Mouse (Mus musculus): ENCODE results near the gene Lmo2. TPM values are rescaled to one million over a fixed set of nuclear protein-coding genes. Genes with fewer than 3 reads are reported as not detected.

Lmo2 gene
- total and polyA plus RNA-seq, 3 experiments, result 43.3 to 108 (median 63.6) TPM

- no peaks in the 10 kb centered on the region for H3K79me2 ChIP-seq (replicated peaks; ENCODE audit: control insufficient read depth, extremely low read depth, insufficient read depth, poor library complexity, severe bottlenecking)
- dilution Hi-C loops (cut with MboI; ENCODE audit: extremely low pct_ligation_motif_present, extremely low pct_unique_long_range_greater_than_20kb, low sequenced_read_pairs), result no loop called here
- H3K4me3 ChIP-seq (replicated peaks in 1 of 3; ENCODE audit: low read depth in 2 of 3, low read length in 2 of 3, poor library complexity in 1 of 3), result no peak overlapping the region
- H3K27ac ChIP-seq (ENCODE audit: insufficient read depth, low read depth), result no peak overlapping the region
- H3K36me3 ChIP-seq (replicated peaks in 1 of 2; ENCODE audit: control insufficient read depth in 1 of 2, insufficient read depth in 1 of 2, low read length in 1 of 2), result no peaks in the 10 kb centered on the region
- no peaks in the 10 kb centered on the region for H3K27me3 ChIP-seq (replicated peaks)
- no peaks in the 10 kb centered on the region for H3K9me3 ChIP-seq (replicated peaks; ENCODE audit: low read length)
- no peak overlapping the region for H3K4me2 ChIP-seq (ENCODE audit: insufficient read depth, low read depth, poor library complexity, severe bottlenecking)
- TF ChIP-seq KAT2A (IDR thresholded peaks at IDR 0.05; ENCODE audit: insufficient replicate concordance, low read length) (no peak), CTCF (conservative IDR thresholded peaks at IDR 0.05 in 1 of 2, IDR thresholded peaks at IDR 0.05 in 1 of 2; ENCODE audit: low read depth in 2 of 2, low read length in 2 of 2) (peak in 1 of 2 experiments; percentile 9; a peak in 1 of 4 replicates)
- DNase-seq (ENCODE audit: extremely low read depth), result no peak
- in situ Hi-C loops (cut with MboI; ENCODE audit: low pct_ligation_motif_present, low pct_unique_long_range_greater_than_20kb, low sequenced_read_pairs), result no loop called here
- H3K4me1 ChIP-seq (ENCODE audit: control insufficient read depth in 1 of 2, insufficient read depth in 2 of 2), result peaks cover 17 to 50% of the 10 kb centered on the region in 2 experiments
- no peak overlapping the region for H3K9ac ChIP-seq (ENCODE audit: insufficient read depth, low read depth)
These were observed 41.7 kb upstream of the Lmo2 start for GRCm38 (mm10) chr2:103916069-103916468.

- DNase-seq (ENCODE audit: extremely low read depth), result peak; percentile 95
- Histone ChIP-seq H3K4me2 (ENCODE audit: insufficient read depth, low read depth, poor library complexity, severe bottlenecking) (peak overlapping the region; percentile 16; the same call in 1 of the 2 replicates), H3K79me2 (replicated peaks; ENCODE audit: control insufficient read depth, extremely low read depth, insufficient read depth, poor library complexity, severe bottlenecking) (no peaks in the 10 kb centered on the region), H3K4me3 (replicated peaks in 1 of 3; ENCODE audit: low read depth in 2 of 3, low read length in 2 of 3, poor library complexity in 1 of 3) (no peak overlapping the region), H3K27me3 (replicated peaks) (no peaks in the 10 kb centered on the region), H3K4me1 (ENCODE audit: control insufficient read depth in 1 of 2, insufficient read depth in 2 of 2) (peaks cover 20 to 57% of the 10 kb centered on the region in 2 experiments), H3K27ac (ENCODE audit: insufficient read depth, low read depth) (peak overlapping the region; percentile 70), H3K9ac (ENCODE audit: insufficient read depth, low read depth) (no peak overlapping the region), H3K9me3 (replicated peaks; ENCODE audit: low read length) (no peaks in the 10 kb centered on the region), H3K36me3 (replicated peaks in 1 of 2; ENCODE audit: control insufficient read depth in 1 of 2, insufficient read depth in 1 of 2, low read length in 1 of 2) (no peaks in the 10 kb centered on the region)
- in situ Hi-C loops (cut with MboI; ENCODE audit: low pct_ligation_motif_present, low pct_unique_long_range_greater_than_20kb, low sequenced_read_pairs) (no loop called here), dilution Hi-C loops (cut with MboI; ENCODE audit: extremely low pct_ligation_motif_present, extremely low pct_unique_long_range_greater_than_20kb, low sequenced_read_pairs) (no loop called here)
- no peak for TF ChIP-seq USF1 (IDR thresholded peaks at IDR 0.05; ENCODE audit: low read depth, low read length)
- peak; percentile 76 for TF ChIP-seq SIN3A (IDR thresholded peaks at IDR 0.05; ENCODE audit: low read length)
- no peak for TF ChIP-seq PAX5 (IDR thresholded peaks at IDR 0.05; ENCODE audit: low read length)
- peak; percentile 95 for TF ChIP-seq MAFK (IDR thresholded peaks at IDR 0.05; ENCODE audit: insufficient replicate concordance, low read length)
- TF ChIP-seq TBP (conservative IDR thresholded peaks at IDR 0.05; ENCODE audit: low read depth, low read length), result no peak
- TF ChIP-seq POLR2A (IDR thresholded peaks at IDR 0.05; ENCODE audit: low read depth, low read length), result no peak; the same call in 1 of the 2 replicates
- TF ChIP-seq MAZ (IDR thresholded peaks at IDR 0.05; ENCODE audit: low read depth, low read length), result peak; percentile 91
- TF ChIP-seq TCF12 (IDR thresholded peaks at IDR 0.05; ENCODE audit: low read depth, low read length), result peak; percentile 99
- TF ChIP-seq NELFE (IDR thresholded peaks at IDR 0.05; ENCODE audit: low read depth, low read length), result no peak
- TF ChIP-seq MYC (IDR thresholded peaks at IDR 0.05; ENCODE audit: low read depth, low read length), result peak; percentile 88
- TF ChIP-seq E2F4 (IDR thresholded peaks at IDR 0.05; ENCODE audit: insufficient replicate concordance, low read depth, low read length), result 0 out of 2 replicates have a peak, but pooled peaks have one; percentile 22
- TF ChIP-seq ZC3H11A (IDR thresholded peaks at IDR 0.05; ENCODE audit: low read depth, low read length), result no peak
- peak; percentile 0 for TF ChIP-seq RAD21 (IDR thresholded peaks at IDR 0.05; ENCODE audit: low read depth, low read length)
- peak; percentile 32; the same call in 1 of the 2 replicates for TF ChIP-seq NRF1 (IDR thresholded peaks at IDR 0.05; ENCODE audit: low read depth, low read length)
- peak; percentile 89 for TF ChIP-seq MAX (IDR thresholded peaks at IDR 0.05; ENCODE audit: low read length)
- no peak for TF ChIP-seq ELF1 (IDR thresholded peaks at IDR 0.05; ENCODE audit: low read depth, low read length)
- TF ChIP-seq SMC3 (IDR thresholded peaks at IDR 0.05; ENCODE audit: low read depth, low read length), result peak; percentile 57
- no peak for TF ChIP-seq ZKSCAN1 (IDR thresholded peaks at IDR 0.05; ENCODE audit: borderline replicate concordance, low read depth, low read length)
- TF ChIP-seq GABPA (IDR thresholded peaks at IDR 0.05; ENCODE audit: insufficient replicate concordance, low read depth, low read length), result no peak
- no peak for TF ChIP-seq CTCF (conservative IDR thresholded peaks at IDR 0.05 in 1 of 2, IDR thresholded peaks at IDR 0.05 in 1 of 2; ENCODE audit: low read depth in 2 of 2, low read length in 2 of 2)
- peak; percentile 95 for TF ChIP-seq IRF4 (IDR thresholded peaks at IDR 0.05; ENCODE audit: low read depth, low read length)
- TF ChIP-seq POLR2AphosphoS2 (IDR thresholded peaks at IDR 0.05; ENCODE audit: low read depth, low read length), result no peak
- TF ChIP-seq MXI1 (IDR thresholded peaks at IDR 0.05; ENCODE audit: low read depth, low read length), result no peak
- TF ChIP-seq JUN (IDR thresholded peaks at IDR 0.05; ENCODE audit: insufficient read depth, low read depth, low read length), result peak; percentile 84
- no peak; the same call in 1 of the 2 replicates for TF ChIP-seq CHD1 (IDR thresholded peaks at IDR 0.05; ENCODE audit: low read depth, low read length)
- no peak for TF ChIP-seq ZMIZ1 (IDR thresholded peaks at IDR 0.05; ENCODE audit: low read depth, low read length)
- TF ChIP-seq ETS1 (conservative IDR thresholded peaks at IDR 0.05; ENCODE audit: low read depth, low read length), result peak; percentile 96
- 0 out of 2 replicates have a peak, but pooled peaks have one; percentile 24 for TF ChIP-seq ZNF384 (IDR thresholded peaks at IDR 0.05; ENCODE audit: low read depth, low read length)
- peak; percentile 54; the same call in 1 of the 2 replicates for TF ChIP-seq HCFC1 (IDR thresholded peaks at IDR 0.05; ENCODE audit: low read depth, low read length)
- no peak for TF ChIP-seq UBTF (IDR thresholded peaks at IDR 0.05; ENCODE audit: low read depth, low read length)
- TF ChIP-seq JUND (conservative IDR thresholded peaks at IDR 0.05; ENCODE audit: low read depth, low read length), result peak; percentile 78
- TF ChIP-seq MEF2A (IDR thresholded peaks at IDR 0.05; ENCODE audit: borderline replicate concordance, low read depth, low read length), result peak; percentile 88
These were observed 40.4 kb upstream of the Lmo2 start for GRCm38 (mm10) chr2:103917375-103917774.
